Mouse (Mus musculus) midbrain, embryonic 16.5 days (tissue): ENCODE measurements around the gene Twf1. TPM values are rescaled to one million over a fixed set of nuclear protein-coding genes. Genes with fewer than 3 reads are reported as not detected.
A peak's percentile ranks its signal among the peaks of the same experiment; 100 is the strongest.

Experiments used
- ATAC-seq: fragments of 200-750 bp; cut with Nextera tagmentation; 2 replicates; pipeline ENCODE4 v1.8.0; 2017; ENCODE audit warnings: moderate TSS enrichment
- H3K27ac ChIP-seq: fragments of 300-500 bp; sonication (generic); 2 replicates; pipeline ENCODE4 v1.5.1; 2014; ENCODE audit warnings: mild to moderate bottlenecking, low read length, mixed read lengths
- H3K27me3 ChIP-seq: fragments of 300-500 bp; sonication (generic); 2 replicates; pipeline ENCODE4 v1.6.1; 2014; ENCODE audit warnings: low read depth, low read length, mixed read lengths; ENCODE audit not compliant: control insufficient read depth, insufficient read depth
- H3K36me3 ChIP-seq: fragments of 300-500 bp; sonication (generic); 2 replicates; pipeline ENCODE4 v1.6.1; 2014; ENCODE audit warnings: mild to moderate bottlenecking, low read length, moderate library complexity, mixed read lengths; ENCODE audit not compliant: control insufficient read depth, insufficient read depth
- H3K4me1 ChIP-seq: fragments of 300-500 bp; sonication (generic); 2 replicates; pipeline ENCODE4 v1.6.1; 2014; ENCODE audit warnings: mild to moderate bottlenecking, low read length, mixed read lengths; ENCODE audit not compliant: control insufficient read depth, insufficient read depth
- H3K4me2 ChIP-seq: fragments of 300-500 bp; sonication (generic); 2 replicates; pipeline ENCODE4 v1.6.1; 2014; ENCODE audit warnings: mild to moderate bottlenecking, low read length, mixed read lengths
- H3K4me3 ChIP-seq: fragments of 300-500 bp; sonication (generic); 2 replicates; pipeline ENCODE4 v1.5.1; 2014; ENCODE audit warnings: low read depth, mild to moderate bottlenecking, low read length, moderate library complexity, mixed read lengths
- H3K9ac ChIP-seq: fragments of 300-500 bp; sonication (generic); 2 replicates; pipeline ENCODE4 v1.6.1; 2014; ENCODE audit warnings: low read depth, low read length, mixed read lengths
- H3K9me3 ChIP-seq: fragments of 300-500 bp; sonication (generic); replicated peaks from 2 replicates; pipeline ENCODE4 v1.6.1; 2014; ENCODE audit warnings: mild to moderate bottlenecking, low read length, mixed read lengths; ENCODE audit not compliant: control insufficient read depth, poor library complexity, severe bottlenecking
- WGBS: fragments of 180-500 bp; shearing (Covaris S2); extraction: QIAGEN DNeasy Blood & Tissue Kit; methylation state at CpG from one replicate; pipeline ENCODE4 v1.1.7; 2014; 5-methylcytosine and 5-hydroxymethylcytosine counted together
- polyA plus RNA-seq: library from polyadenylated mRNA; unstranded; fragments of >200 nt; fragmentation: Nextera tagmentation; extraction: Ambion mirVana; gene quantifications from 2 replicates; pipeline ENCODE4 v1.2.1, GENCODE M21; 2015

The Twf1 gene
- polyA plus RNA-seq: 71.4 and 79.5 TPM in 2 replicates

DNA sequence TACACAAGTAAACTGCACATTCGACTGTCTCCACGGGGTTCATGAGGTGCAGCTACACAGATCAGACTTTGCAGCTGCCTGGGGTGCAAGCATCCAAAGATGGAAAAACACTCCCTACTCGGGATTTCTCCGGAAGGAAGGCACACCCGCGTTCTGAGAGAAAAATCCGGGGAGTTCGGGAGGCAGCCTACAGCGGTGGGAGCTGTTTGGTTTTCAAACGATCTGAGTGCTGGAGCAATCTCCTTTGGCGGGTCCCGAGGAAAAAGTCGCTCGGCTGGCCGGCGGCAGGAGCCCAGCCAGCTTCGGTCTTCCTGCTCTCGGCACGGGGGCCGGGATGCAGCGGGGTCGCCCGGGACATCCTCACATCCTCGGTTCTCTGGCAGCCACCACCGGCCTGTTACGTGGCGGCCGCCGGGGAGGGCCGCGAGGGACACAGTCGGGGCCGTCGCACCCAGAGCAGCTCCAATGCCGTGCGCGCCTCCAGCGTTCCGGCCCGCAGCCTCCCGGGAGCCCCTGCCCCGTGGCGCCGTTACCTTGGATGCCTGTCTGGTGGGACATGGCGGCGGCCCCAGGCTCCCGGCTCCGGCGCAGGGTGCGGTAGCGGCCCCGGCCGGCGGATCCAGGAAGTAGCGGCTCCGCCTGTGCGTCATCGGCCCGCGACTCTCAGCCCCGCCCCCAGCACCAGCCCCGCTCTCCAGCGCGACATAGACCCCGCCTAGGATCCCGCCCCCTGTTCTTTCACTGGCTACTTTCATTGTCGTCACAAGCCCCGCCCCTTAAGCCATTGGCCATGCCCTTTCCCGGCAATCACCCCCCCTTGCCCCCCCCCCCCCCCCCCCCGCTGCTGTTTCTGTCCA is at the start of gene Twf1:
Twf1 (minus strand) TSS at position 671 of the 857 bp plus-strand sequence.
- peaks cover 11% of the 10 kb centered on the region for H3K4me1 ChIP-seq
- H3K9me3 ChIP-seq: no peaks in the 10 kb centered on the region
- H3K27me3 ChIP-seq: no peaks in the 10 kb centered on the region
- H3K4me2 ChIP-seq: peak within 1 kb of the TSS; percentile 79
- H3K4me3 ChIP-seq: peak within 1 kb of the TSS; percentile 78
- H3K36me3 ChIP-seq: peaks cover 10% of the 10 kb centered on the region
- peak within 1 kb of the TSS; percentile 81 for H3K27ac ChIP-seq
- WGBS: under 1% methylated on average over 66 of the region's 70 CpGs
- peak; percentile 99 for ATAC-seq
- H3K9ac ChIP-seq: peak within 1 kb of the TSS; percentile 83

GRCm38 (mm10) chr15:94639126-94639525 is 49.4 kb upstream of the Twf1 start:
- 90% methylated on average over 2 of the region's 2 CpGs for WGBS
- no peaks in the 10 kb centered on the region for H3K4me1 ChIP-seq
- no peaks in the 10 kb centered on the region for H3K36me3 ChIP-seq
- no peak overlapping the region for H3K9ac ChIP-seq
- no peak overlapping the region for H3K4me3 ChIP-seq
- no peak for ATAC-seq
- no peak overlapping the region for H3K4me2 ChIP-seq
- H3K27ac ChIP-seq: no peak overlapping the region
- H3K9me3 ChIP-seq: no peaks in the 10 kb centered on the region
- no peaks in the 10 kb centered on the region for H3K27me3 ChIP-seq

- ATAC-seq: no peak
- H3K9me3 ChIP-seq: no peaks in the 10 kb centered on the region
- no peak overlapping the region for H3K4me2 ChIP-seq
- no peaks in the 10 kb centered on the region for H3K36me3 ChIP-seq
- 83% methylated on average over 2 of the region's 2 CpGs for WGBS
- H3K27ac ChIP-seq: no peak overlapping the region
- H3K9ac ChIP-seq: no peak overlapping the region
- no peaks in the 10 kb centered on the region for H3K4me1 ChIP-seq
- no peaks in the 10 kb centered on the region for H3K27me3 ChIP-seq
- no peak overlapping the region for H3K4me3 ChIP-seq
Measured at GRCm38 (mm10) chr15:94638207-94638606, 48.5 kb upstream of the Twf1 start.

GRCm38 (mm10) chr15:94634524-94634923 is 44.8 kb upstream of the Twf1 start:
- no peaks in the 10 kb centered on the region for H3K4me1 ChIP-seq
- no peak overlapping the region for H3K27ac ChIP-seq
- H3K9ac ChIP-seq: no peak overlapping the region
- ATAC-seq: no peak
- H3K4me2 ChIP-seq: no peak overlapping the region
- no peaks in the 10 kb centered on the region; the same call in 1 of the 2 replicates for H3K27me3 ChIP-seq
- H3K4me3 ChIP-seq: no peak overlapping the region
- 86% methylated on average over 11 of the region's 11 CpGs for WGBS
- H3K9me3 ChIP-seq: no peaks in the 10 kb centered on the region
- H3K36me3 ChIP-seq: no peaks in the 10 kb centered on the region

DNA sequence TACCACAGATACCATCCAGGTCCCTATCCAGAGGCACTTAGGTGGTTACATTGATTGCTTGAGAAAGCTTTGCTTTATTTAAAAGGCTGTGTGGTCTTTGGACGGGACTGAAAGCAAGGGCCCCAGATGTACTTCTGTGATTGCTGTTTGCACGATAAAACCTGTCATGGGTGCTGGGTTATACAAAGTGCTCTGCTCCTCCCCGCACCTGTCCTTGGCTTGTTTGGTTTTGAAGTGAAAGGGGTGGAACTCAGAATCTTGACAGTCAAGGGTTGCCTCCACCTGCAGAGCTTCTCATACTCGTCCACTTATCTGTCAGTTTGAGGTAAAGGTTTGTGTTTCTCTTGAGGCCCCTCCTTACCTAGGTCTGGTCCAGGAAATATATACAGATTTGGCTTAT is 40.9 kb upstream of the Twf1 start:
- Histone ChIP-seq H3K36me3 (no peaks in the 10 kb centered on the region), H3K9me3 (no peaks in the 10 kb centered on the region), H3K27me3 (no peaks in the 10 kb centered on the region; the same call in 1 of the 2 replicates), H3K27ac (no peak overlapping the region), H3K4me3 (no peak overlapping the region), H3K4me2 (no peak overlapping the region), H3K4me1 (no peaks in the 10 kb centered on the region), H3K9ac (no peak overlapping the region)
- no peak for ATAC-seq
- WGBS: 87% methylated on average over 4 of the region's 4 CpGs

GRCm38 (mm10) chr15:94628830-94629601 is 39.3 kb upstream of the Twf1 start, which contains the start of gene Tmem117:
Tmem117 (plus strand) TSS chr15:94629232.
- Histone ChIP-seq H3K36me3 (no peaks in the 10 kb centered on the region), H3K27ac (peak within 1 kb of the TSS; percentile 62), H3K27me3 (no peaks in the 10 kb centered on the region; the same call in 1 of the 2 replicates), H3K9me3 (no peaks in the 10 kb centered on the region), H3K4me2 (peak within 1 kb of the TSS; percentile 94), H3K4me3 (peak within 1 kb of the TSS; percentile 77), H3K9ac (peak within 1 kb of the TSS; percentile 91), H3K4me1 (no peaks in the 10 kb centered on the region)
- peak; percentile 87 for ATAC-seq
- WGBS: under 1% methylated on average over 64 of the region's 96 CpGs

DNA sequence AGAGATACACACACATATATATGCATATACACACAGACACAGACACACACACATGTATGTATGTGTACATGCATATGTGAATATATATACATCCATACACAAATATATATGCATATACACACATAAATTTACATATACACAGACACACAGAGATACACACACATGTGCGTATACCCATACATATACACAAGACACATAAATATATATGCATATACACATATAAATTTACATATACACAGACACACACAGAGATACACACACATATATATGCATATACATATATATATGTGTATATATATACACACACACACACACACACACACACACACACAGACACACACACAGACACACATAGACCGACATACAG is 38.8 kb upstream of the Twf1 start:
- H3K36me3 ChIP-seq: no peaks in the 10 kb centered on the region
- H3K9me3 ChIP-seq: no peaks in the 10 kb centered on the region
- peak overlapping the region; percentile 94 for H3K4me2 ChIP-seq
- no peaks in the 10 kb centered on the region for H3K4me1 ChIP-seq
- peak overlapping the region; percentile 91 for H3K9ac ChIP-seq
- no peak overlapping the region; the same call in 1 of the 2 replicates for H3K27ac ChIP-seq
- peak overlapping the region; percentile 77 for H3K4me3 ChIP-seq
- no peaks in the 10 kb centered on the region; the same call in 1 of the 2 replicates for H3K27me3 ChIP-seq
- WGBS: 58% methylated on average over 2 of the region's 2 CpGs
- peak; percentile 60; the same call in 1 of the 2 replicates for ATAC-seq

GRCm38 (mm10) chr15:94620909-94621308 is 31.2 kb upstream of the Twf1 start:
- no peaks in the 10 kb centered on the region for H3K27me3 ChIP-seq
- no peak overlapping the region for H3K4me3 ChIP-seq
- H3K4me1 ChIP-seq: no peaks in the 10 kb centered on the region
- H3K4me2 ChIP-seq: no peak overlapping the region
- no peak overlapping the region for H3K9ac ChIP-seq
- H3K9me3 ChIP-seq: no peaks in the 10 kb centered on the region
- H3K27ac ChIP-seq: no peak overlapping the region
- no peak for ATAC-seq
- no peaks in the 10 kb centered on the region for H3K36me3 ChIP-seq

DNA sequence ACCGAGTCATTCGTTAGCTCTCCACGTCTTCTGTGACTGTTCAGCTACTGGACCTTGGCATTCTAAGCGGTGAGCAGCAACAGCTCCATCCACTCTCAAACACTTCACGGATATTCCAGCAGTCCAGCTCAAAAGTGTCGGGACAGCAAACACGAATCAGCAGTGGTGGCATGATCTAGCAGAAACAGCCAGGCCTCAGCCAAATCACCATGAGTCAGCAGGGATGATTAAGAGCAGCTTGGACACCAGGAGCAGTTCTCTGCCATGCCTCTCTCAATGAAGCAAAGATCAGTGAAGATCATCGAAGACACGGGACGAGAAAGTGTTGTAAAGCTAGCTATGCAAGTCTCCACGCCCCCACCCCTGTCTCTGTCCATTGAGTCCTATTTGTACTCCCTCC is 26.3 kb upstream of the Twf1 start:
- WGBS: 93% methylated on average over 11 of the region's 11 CpGs
- no peaks in the 10 kb centered on the region for H3K36me3 ChIP-seq
- ATAC-seq: no peak

More for the DNA sequence above, 26.3 kb upstream of the Twf1 start:
- Histone ChIP-seq H3K9ac (no peak overlapping the region), H3K27ac (no peak overlapping the region), H3K4me3 (no peak overlapping the region), H3K9me3 (no peaks in the 10 kb centered on the region), H3K4me1 (no peaks in the 10 kb centered on the region), H3K4me2 (no peak overlapping the region), H3K27me3 (no peaks in the 10 kb centered on the region)
